Mouse (Mus musculus): Measurements from ENCODE around the gene Tufm. TPM values are rescaled to one million over a fixed set of nuclear protein-coding genes. Genes with fewer than 3 reads are reported as not detected.

Tufm gene
- polyA plus RNA-seq, 1 experiment from 2014 or later = 126 TPM

Other genes starting within 250 kb of the Tufm start
- 250 and 292 TPM in 2 replicates for gene Sbk1, start 214.7 kb upstream of the Tufm start, polyA plus RNA-seq (2015; fragmentation: Nextera tagmentation; extraction: Ambion mirVana)
- 1.2 and 1.3 TPM in 2 replicates for gene Lat, start 117.8 kb upstream of the Tufm start, polyA plus RNA-seq (2015; fragmentation: Nextera tagmentation; extraction: Ambion mirVana)
- 82.7 and 90.9 TPM in 2 replicates for gene Spns1, start 109.9 kb upstream of the Tufm start, polyA plus RNA-seq (2015; fragmentation: Nextera tagmentation; extraction: Ambion mirVana)
- gene Nfatc2ip, start 90.6 kb upstream of the Tufm start, polyA plus RNA-seq (2015; fragmentation: Nextera tagmentation; extraction: Ambion mirVana) = 2.7 and 3.5 TPM in 2 replicates
- gene Cd19, start 72.5 kb upstream of the Tufm start, polyA plus RNA-seq (2015; fragmentation: Nextera tagmentation; extraction: Ambion mirVana) = 0.06 and 0.08 TPM in 2 replicates
- gene Rabep2, start 58.6 kb upstream of the Tufm start, polyA plus RNA-seq (2015; fragmentation: Nextera tagmentation; extraction: Ambion mirVana) = 22.8 and 24.2 TPM in 2 replicates
- 0.55 and 0.71 TPM in 2 replicates for gene Atp2a1, start 24.3 kb upstream of the Tufm start, polyA plus RNA-seq (2015; fragmentation: Nextera tagmentation; extraction: Ambion mirVana)
- gene Sh2b1, start 11.9 kb upstream of the Tufm start, polyA plus RNA-seq (2015; fragmentation: Nextera tagmentation; extraction: Ambion mirVana) = 70.9 and 77.1 TPM in 2 replicates
- gene Atxn2l, start 16.1 kb downstream of the Tufm start, polyA plus RNA-seq (2015; fragmentation: Nextera tagmentation; extraction: Ambion mirVana) = 68.6 and 75.7 TPM in 2 replicates
- gene Eif3c, start 79.0 kb downstream of the Tufm start, polyA plus RNA-seq (2015; fragmentation: Nextera tagmentation; extraction: Ambion mirVana) = 176 and 179 TPM in 2 replicates
- gene Apobr, start 97.6 kb downstream of the Tufm start, polyA plus RNA-seq (2015; fragmentation: Nextera tagmentation; extraction: Ambion mirVana) = 0.46 and 0.52 TPM in 2 replicates
- 33.4 and 37.2 TPM in 2 replicates for gene Cln3, start 98.5 kb downstream of the Tufm start, polyA plus RNA-seq (2015; fragmentation: Nextera tagmentation; extraction: Ambion mirVana)
- not detected in 2 replicates for gene Il27, start 107.6 kb downstream of the Tufm start, polyA plus RNA-seq (2015; fragmentation: Nextera tagmentation; extraction: Ambion mirVana)
- gene Nupr1, start 143.5 kb downstream of the Tufm start, polyA plus RNA-seq (2015; fragmentation: Nextera tagmentation; extraction: Ambion mirVana) = 11.7 and 14.9 TPM in 2 replicates
- 58.7 and 61.0 TPM in 2 replicates for gene Sgf29, start 161.9 kb downstream of the Tufm start, polyA plus RNA-seq (2015; fragmentation: Nextera tagmentation; extraction: Ambion mirVana)
- 7.3 and 10.5 TPM in 2 replicates for gene Sult1a1, start 189.1 kb downstream of the Tufm start, polyA plus RNA-seq (2015; fragmentation: Nextera tagmentation; extraction: Ambion mirVana)
- 139 and 143 TPM in 2 replicates for gene Bola2, start 208.0 kb downstream of the Tufm start, polyA plus RNA-seq (2015; fragmentation: Nextera tagmentation; extraction: Ambion mirVana)
- 16.2 and 16.7 TPM in 2 replicates for gene Slx1b, start 208.4 kb downstream of the Tufm start, polyA plus RNA-seq (2015; fragmentation: Nextera tagmentation; extraction: Ambion mirVana)
- 104 and 108 TPM in 2 replicates for gene Coro1a, start 220.4 kb downstream of the Tufm start, polyA plus RNA-seq (2015; fragmentation: Nextera tagmentation; extraction: Ambion mirVana)

Data from hindbrain, embryonic 15.5 days (tissue).